Mouse (Mus musculus) liver, embryonic 14.5 days (tissue): Measurements from ENCODE around the gene Pepd.

Experiments
- CTCF ChIP-seq: IDR thresholded peaks from 2 replicates; pipeline ENCODE4 v1.5.1; 2016; ENCODE audit warnings: antibody characterized with exemption, low read depth, control low read depth
- EP300 ChIP-seq: IDR thresholded peaks from 2 replicates; pipeline ENCODE4 v1.6.1; 2016; ENCODE audit warnings: antibody characterized with exemption, low read depth

DNA sequence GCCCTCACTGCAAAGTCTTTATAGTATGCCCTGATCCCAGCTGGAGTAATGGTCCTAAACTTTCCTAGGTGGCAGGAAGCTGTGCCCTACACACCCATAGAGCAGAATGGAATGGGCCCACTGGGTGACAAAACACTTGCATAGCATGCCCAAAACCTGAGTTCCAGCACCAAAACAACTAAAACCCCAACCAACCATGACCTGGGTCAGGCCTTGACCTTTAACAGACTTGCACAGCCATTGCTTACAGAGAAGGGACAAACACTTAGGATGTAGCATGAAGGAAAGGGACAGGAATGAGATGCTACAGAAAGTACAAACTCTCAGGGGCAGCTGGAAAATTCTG lies 130.0 kb downstream of the Pepd start:
- TF ChIP-seq CTCF (no peak), EP300 (no peak)
